Mouse (Mus musculus): ENCODE measurements around the gene 1700037C18Rik. TPM values are rescaled to one million over a fixed set of nuclear protein-coding genes. Genes with fewer than 3 reads are reported as not detected.

1700037C18Rik gene
- polyA plus RNA-seq, 1 experiment from 2014 or later = 8.7 TPM

GRCm38 (mm10) chr16:3907471-3907870 lies 1.0 kb downstream of the 1700037C18Rik start:
- Histone ChIP-seq H3K9me3 (no peaks in the 10 kb centered on the region), H3K36me3 (peaks cover 31% of the 10 kb centered on the region), H3K4me1 (peaks cover 9% of the 10 kb centered on the region), H3K4me2 (no peak overlapping the region), H3K4me3 (no peak overlapping the region), H3K27ac (no peak overlapping the region), H3K27me3 (no peaks in the 10 kb centered on the region), H3K9ac (no peak overlapping the region)
- 58% methylated on average over 2 of the region's 2 CpGs for WGBS
- ATAC-seq (ENCODE audit: borderline replicate concordance, extremely low read depth, low FRiP score, low TSS enrichment) = no peak

DNA sequence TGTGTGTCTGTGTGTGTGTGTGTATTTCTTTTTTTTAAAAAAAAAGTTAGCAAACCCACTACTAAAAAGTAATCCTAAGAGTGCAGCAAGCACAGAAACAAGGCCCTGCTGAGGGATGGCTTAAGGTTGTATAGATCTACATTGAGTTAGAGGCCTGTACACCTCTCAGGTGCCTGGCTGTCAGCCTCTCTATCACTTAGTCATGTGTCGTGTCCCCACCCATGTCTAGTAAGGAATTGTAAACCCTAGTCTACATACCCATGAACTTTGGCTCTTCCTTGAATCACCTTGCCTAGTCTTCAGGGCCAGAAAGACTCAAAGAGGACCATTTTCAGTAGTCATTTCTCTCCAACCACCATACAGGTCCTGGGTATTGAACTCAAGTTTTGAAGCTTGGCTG lies 11.9 kb downstream of the 1700037C18Rik start:
- Histone ChIP-seq H3K4me3 (no peak overlapping the region), H3K36me3 (peaks cover 44% of the 10 kb centered on the region), H3K4me1 (no peaks in the 10 kb centered on the region), H3K9me3 (no peaks in the 10 kb centered on the region), H3K27me3 (no peaks in the 10 kb centered on the region), H3K4me2 (no peak overlapping the region), H3K27ac (no peak overlapping the region), H3K9ac (no peak overlapping the region)
- 92% methylated on average over 1 of the region's 1 CpGs for WGBS
- ATAC-seq (ENCODE audit: borderline replicate concordance, extremely low read depth, low FRiP score, low TSS enrichment) = no peak

DNA sequence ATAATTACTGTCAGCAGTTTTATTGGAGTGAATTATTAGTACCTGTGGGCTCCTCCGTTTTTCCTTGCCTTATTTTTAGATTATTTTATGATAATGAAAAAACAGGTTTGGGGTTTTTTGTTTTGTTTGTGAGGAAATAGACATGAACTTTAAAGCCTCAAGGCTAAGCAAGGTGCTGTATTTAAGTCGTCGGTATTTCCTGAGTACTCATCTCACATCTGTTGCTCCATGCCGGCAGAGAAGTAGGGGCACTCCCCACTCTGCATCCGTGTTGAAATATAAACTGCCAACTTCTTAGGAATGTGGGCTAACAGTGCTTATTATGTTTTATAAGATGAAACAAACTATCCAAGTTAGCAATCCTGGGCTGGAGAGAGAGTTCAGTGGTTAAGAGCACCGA lies 12.4 kb downstream of the 1700037C18Rik start:
- H3K36me3 ChIP-seq = peaks cover 39% of the 10 kb centered on the region
- 72% methylated on average over 6 of the region's 6 CpGs for WGBS
- H3K4me3 ChIP-seq = no peak overlapping the region
- no peak overlapping the region for H3K4me2 ChIP-seq
- H3K27ac ChIP-seq = no peak overlapping the region
- H3K9me3 ChIP-seq = no peaks in the 10 kb centered on the region
- ATAC-seq (ENCODE audit: borderline replicate concordance, extremely low read depth, low FRiP score, low TSS enrichment) = no peak
- no peaks in the 10 kb centered on the region for H3K27me3 ChIP-seq
- H3K4me1 ChIP-seq = no peaks in the 10 kb centered on the region
- no peak overlapping the region for H3K9ac ChIP-seq

GRCm38 (mm10) chr16:3895173-3895792 lies 13.2 kb downstream of the 1700037C18Rik start:
- 64% methylated on average over 9 of the region's 9 CpGs for WGBS

GRCm38 (mm10) chr16:3893739-3894138 lies 14.8 kb downstream of the 1700037C18Rik start:
- H3K9ac ChIP-seq = no peak overlapping the region
- 48% methylated on average over 3 of the region's 3 CpGs for WGBS
- H3K4me1 ChIP-seq = no peaks in the 10 kb centered on the region
- H3K9me3 ChIP-seq = no peaks in the 10 kb centered on the region
- ATAC-seq (ENCODE audit: borderline replicate concordance, extremely low read depth, low FRiP score, low TSS enrichment) = no peak
- H3K27ac ChIP-seq = no peak overlapping the region
- no peaks in the 10 kb centered on the region for H3K27me3 ChIP-seq
- no peak overlapping the region for H3K4me2 ChIP-seq
- H3K4me3 ChIP-seq = no peak overlapping the region
- peaks cover 22% of the 10 kb centered on the region for H3K36me3 ChIP-seq

More at GRCm38 (mm10) chr16:3895173-3895792, 13.2 kb downstream of the 1700037C18Rik start:
- Histone ChIP-seq H3K36me3 (peaks cover 32% of the 10 kb centered on the region), H3K4me3 (no peak overlapping the region), H3K4me1 (no peaks in the 10 kb centered on the region), H3K9me3 (no peaks in the 10 kb centered on the region), H3K27ac (peak overlapping the region; percentile 45), H3K4me2 (no peak overlapping the region), H3K9ac (no peak overlapping the region), H3K27me3 (no peaks in the 10 kb centered on the region)
- ATAC-seq (ENCODE audit: borderline replicate concordance, extremely low read depth, low FRiP score, low TSS enrichment) = no peak

DNA sequence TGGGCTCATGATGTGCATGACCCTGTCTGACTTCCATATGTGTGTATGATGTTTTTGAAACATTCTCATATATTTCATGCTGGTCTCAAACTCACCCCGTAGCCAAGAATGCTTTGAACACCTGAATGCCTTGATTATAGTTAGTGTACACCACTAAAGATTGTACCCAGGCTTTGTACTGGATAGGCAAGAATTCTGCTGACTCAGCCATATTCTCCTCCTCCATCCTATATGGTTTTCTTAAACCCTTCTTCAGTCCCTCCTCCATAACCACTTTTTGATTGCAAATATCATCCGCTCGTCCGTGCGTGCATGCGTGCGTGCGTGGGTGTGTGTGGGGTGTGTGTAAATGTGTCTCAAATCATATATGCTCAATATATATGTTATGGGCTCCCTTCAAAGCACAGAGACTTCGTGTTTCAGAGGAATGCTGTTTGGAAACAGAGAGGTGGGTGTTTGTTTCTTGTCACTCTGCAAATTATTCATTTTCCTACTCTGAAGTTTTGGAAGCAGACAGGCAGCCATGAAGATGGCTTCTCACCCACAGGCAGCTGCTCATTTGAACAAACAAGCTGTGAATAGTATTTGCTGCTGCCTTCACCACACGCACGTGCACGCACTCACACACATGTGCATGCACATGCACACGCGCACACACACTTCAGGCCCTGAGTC lies 16.7 kb downstream of the 1700037C18Rik start:
- peaks cover 8% of the 10 kb centered on the region; the same call in 1 of the 2 replicates for H3K36me3 ChIP-seq
- no peaks in the 10 kb centered on the region for H3K4me1 ChIP-seq
- no peak overlapping the region for H3K9ac ChIP-seq
- H3K27ac ChIP-seq = no peak overlapping the region
- H3K27me3 ChIP-seq = no peaks in the 10 kb centered on the region
- H3K4me2 ChIP-seq = no peak overlapping the region
- H3K4me3 ChIP-seq = no peak overlapping the region
- H3K9me3 ChIP-seq = no peaks in the 10 kb centered on the region
- 90% methylated on average over 14 of the region's 14 CpGs for WGBS
- ATAC-seq (ENCODE audit: borderline replicate concordance, extremely low read depth, low FRiP score, low TSS enrichment) = no peak

DNA sequence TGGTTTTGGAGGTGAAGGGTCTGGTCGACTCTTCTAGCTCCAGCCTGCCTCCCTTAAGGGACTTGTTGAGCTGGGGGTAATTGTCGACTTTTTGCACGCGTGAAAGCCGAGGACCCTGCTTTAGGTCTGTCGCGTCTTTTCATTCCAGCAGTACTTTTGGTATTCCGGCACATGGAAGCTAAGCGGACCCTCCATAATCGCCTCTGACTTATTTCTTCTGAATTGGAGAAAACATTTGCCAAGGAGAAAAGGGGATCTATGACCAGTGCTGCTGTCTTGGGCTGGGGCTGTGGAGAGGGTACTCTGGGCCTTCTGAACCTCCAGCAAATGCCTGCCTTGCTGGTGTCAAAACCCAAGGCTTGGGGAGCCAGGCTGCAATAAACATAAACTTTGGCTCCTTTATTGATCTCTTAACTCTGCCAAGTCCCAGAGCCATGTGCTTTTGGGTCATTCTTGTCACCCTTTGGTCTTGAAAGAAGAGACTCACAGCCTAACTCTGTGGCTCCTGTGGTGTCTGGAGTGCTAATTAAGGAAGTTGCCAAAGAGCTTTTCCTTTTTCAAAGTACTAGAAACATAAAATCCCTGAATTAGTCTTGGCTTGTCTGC lies 23.3 kb downstream of the 1700037C18Rik start:
- peaks cover 10% of the 10 kb centered on the region for H3K4me1 ChIP-seq
- no peaks in the 10 kb centered on the region for H3K9me3 ChIP-seq
- 2% methylated on average over 10 of the region's 10 CpGs for WGBS
- peak overlapping the region; percentile 80 for H3K9ac ChIP-seq
- ATAC-seq (ENCODE audit: borderline replicate concordance, extremely low read depth, low FRiP score, low TSS enrichment) = peak; percentile 3; the same call in 1 of the 2 replicates
- H3K4me2 ChIP-seq = peak overlapping the region; percentile 63
- H3K36me3 ChIP-seq = no peaks in the 10 kb centered on the region
- no peaks in the 10 kb centered on the region for H3K27me3 ChIP-seq
- H3K4me3 ChIP-seq = peak overlapping the region; percentile 75
- peak overlapping the region; percentile 94 for H3K27ac ChIP-seq

DNA sequence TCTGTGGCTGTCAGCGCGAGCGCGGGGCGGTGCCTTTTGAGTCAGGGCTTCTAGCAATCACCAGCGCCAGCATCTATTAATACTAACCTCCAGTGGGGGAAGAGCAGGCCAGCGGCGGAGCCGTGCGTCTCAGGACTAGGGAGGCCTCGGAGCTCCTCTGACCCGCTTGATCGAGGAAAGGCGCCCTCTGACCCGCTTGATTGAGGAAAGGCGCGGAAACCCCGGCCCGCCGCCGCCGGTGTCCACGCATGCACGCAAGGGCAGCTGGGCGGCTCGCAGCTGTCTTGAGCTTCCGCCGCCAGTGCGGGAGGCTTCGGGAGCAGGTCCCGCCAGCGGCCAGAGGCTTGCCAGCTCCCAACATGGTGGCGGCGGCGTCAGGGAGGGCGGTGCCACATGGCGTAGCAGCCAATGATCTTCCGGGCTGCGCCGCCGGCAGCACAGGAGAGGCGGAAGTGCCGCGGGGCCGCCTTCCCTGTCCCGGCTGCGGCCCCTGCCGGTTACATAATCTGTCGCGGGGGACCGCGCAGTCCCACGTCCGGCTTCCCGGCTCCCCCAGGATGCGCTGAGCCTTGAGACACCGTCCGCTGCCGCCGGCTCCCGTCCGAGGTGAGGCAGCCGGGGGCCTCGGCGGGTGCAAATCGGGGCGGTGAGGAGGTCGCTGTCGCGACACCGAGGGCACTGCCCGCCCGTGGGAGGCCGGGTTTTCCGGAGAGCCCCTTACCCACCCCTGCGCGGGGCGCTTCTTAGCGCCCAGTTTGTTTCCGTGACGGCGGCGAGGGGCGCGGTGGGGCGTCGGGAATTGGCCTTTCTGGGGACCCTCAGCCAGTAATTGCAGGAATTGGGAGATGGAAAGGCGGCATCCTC lies 24.1 kb downstream of the 1700037C18Rik start, which contains the start of the genes Zfp597 and Gm20695:
Gene Zfp597 (minus strand): TSS at position 361 of the 864 bp plus-strand sequence.
Gene Gm20695 (plus strand): TSS at position 448 of the 864 bp plus-strand sequence.
- Histone ChIP-seq H3K9ac (peak within 1 kb of the TSS; percentile 84), H3K36me3 (no peaks in the 10 kb centered on the region), H3K27me3 (no peaks in the 10 kb centered on the region), H3K4me1 (peaks cover 10% of the 10 kb centered on the region), H3K27ac (peak within 1 kb of the TSS; percentile 94), H3K4me2 (peak within 1 kb of the TSS; percentile 63), H3K9me3 (no peaks in the 10 kb centered on the region), H3K4me3 (peak within 1 kb of the TSS; percentile 75)
- ATAC-seq (ENCODE audit: borderline replicate concordance, extremely low read depth, low FRiP score, low TSS enrichment) = peak; percentile 100
- under 1% methylated on average over 75 of the region's 88 CpGs for WGBS

DNA sequence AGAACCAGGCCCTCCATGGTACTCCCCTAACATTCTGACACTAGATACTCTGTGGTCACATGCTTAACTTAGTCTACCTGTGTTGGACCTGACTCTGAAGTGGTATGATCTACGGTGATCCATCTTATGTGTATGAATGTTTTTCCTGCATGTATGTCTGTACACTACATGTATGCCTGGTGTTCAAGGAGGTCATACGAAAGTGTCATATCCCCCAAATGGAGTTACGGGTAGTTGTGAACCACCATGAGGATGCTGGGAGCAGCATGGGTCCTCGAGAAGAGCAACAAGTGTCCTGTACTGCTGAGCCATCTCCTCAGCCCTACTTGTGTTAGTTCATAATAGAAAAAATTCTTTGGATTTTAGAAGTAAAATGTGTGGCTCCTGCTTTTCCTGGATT lies 32.1 kb downstream of the 1700037C18Rik start:
- WGBS = 93% methylated on average over 4 of the region's 4 CpGs
- H3K36me3 ChIP-seq = peaks cover 4% of the 10 kb centered on the region; the same call in 1 of the 2 replicates
- no peak overlapping the region for H3K4me3 ChIP-seq
- H3K4me2 ChIP-seq = no peak overlapping the region
- H3K4me1 ChIP-seq = peaks cover 6% of the 10 kb centered on the region; the same call in 1 of the 2 replicates
- no peak overlapping the region for H3K27ac ChIP-seq
- H3K27me3 ChIP-seq = no peaks in the 10 kb centered on the region
- no peak overlapping the region for H3K9ac ChIP-seq
- no peak for ATAC-seq (ENCODE audit: borderline replicate concordance, extremely low read depth, low FRiP score, low TSS enrichment)
- H3K9me3 ChIP-seq = no peaks in the 10 kb centered on the region

DNA sequence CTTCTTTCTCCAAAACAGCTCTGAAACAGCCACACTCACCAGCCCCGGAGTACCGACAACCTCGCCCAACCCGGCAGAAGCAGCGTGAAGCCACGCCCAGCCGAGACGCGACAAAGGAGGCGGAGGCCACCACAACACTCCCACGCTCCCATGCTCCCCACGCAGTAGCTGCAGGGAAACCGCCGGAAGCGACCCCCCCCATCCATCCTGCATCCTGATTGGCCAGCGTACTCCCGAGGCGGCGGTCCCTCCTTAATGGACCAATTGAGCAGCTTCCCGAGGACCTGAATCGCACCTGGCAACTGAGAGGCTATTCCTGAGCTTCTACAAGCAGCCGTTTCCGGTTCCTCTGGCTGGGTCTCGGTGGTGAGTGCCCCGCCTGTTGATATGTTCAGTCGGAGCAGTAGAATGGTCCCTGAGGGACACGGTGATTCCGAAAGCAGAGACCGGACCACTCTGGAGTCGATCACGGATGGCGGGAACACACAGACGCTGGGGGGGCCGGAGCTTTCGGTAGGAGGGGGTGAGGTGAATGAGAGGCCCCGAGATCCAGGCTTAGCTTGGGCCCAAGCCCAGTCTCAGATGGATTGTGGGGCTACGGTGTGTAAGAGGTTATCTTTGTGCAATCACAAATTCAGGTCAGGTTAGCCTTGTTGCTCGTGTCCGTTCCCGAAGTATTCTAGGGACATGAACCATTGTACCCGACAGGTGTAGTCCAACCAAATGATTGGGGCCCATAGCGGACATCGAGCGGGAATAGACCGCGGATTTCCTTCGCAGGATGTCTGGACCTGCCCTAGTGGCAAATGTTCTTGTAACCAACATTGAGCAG lies 36.1 kb downstream of the 1700037C18Rik start, which contains the start of gene Naa60:
Gene Naa60 (plus strand): TSS at position 160 of the 832 bp plus-strand sequence.
- Histone ChIP-seq H3K9me3 (no peaks in the 10 kb centered on the region), H3K4me2 (peak within 1 kb of the TSS; percentile 90), H3K36me3 (0 out of 2 replicates have a peak, but pooled peaks cover 5% of the 10 kb centered on the region), H3K9ac (peak within 1 kb of the TSS; percentile 58), H3K27me3 (no peaks in the 10 kb centered on the region), H3K4me1 (peaks cover 8% of the 10 kb centered on the region; the same call in 1 of the 2 replicates), H3K27ac (peak within 1 kb of the TSS; percentile 63), H3K4me3 (peak within 1 kb of the TSS; percentile 59)
- 5% methylated on average over 47 of the region's 47 CpGs for WGBS
- peak; percentile 99 for ATAC-seq (ENCODE audit: borderline replicate concordance, extremely low read depth, low FRiP score, low TSS enrichment)

All from lung, embryonic 15.5 days (tissue).